In the genomic region with DNA sequence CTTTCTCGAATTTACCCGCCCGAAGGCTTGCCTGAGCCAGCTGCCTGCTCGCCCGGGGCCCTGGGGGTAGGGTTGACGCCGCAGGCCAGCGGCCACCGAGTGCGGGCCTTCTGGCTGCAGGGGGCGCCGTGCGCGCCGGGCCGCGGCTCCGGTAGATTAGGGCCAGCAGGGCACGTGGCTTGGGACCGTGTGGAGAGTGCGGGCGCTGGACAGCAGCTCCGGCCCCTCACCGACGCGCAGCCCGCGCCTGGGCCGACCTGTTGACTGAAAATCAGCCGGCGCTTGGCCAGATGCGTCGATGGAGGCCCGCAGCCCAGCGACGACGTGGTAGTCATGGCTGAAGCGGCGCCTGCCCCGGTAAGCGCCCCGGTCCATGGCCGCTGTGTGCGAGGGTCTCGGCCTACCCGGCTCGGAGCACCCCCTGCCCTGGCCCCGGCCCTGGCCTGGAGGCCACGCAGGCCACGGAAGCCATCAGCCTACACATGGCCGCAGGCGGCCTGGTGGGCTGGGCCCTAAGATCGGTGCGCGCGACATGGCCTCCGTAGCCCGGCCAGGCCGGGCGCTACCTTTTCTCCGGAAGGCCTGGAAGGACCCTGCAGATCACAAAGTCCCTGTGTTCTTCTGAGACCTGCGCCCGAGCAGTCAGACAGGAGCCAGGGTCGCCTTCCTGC, we compare ENCODE assay signal across 7 mouse cellular contexts. TPM values are rescaled to one million over a fixed set of nuclear protein-coding genes. Genes with fewer than 3 reads are reported as not detected.
A peak's percentile ranks its signal among the peaks of the same experiment; 100 is the strongest.
DNase-seq lines count a peak whose midpoint lies in the region; ATAC-seq and TF ChIP-seq lines count a peak whose summit lies in the region.

No protein-coding gene starts in this region.

- WGBS in bone marrow, adult 2 months, result 21% methylated on average over 64 of the region's 64 CpGs
- 9% methylated on average over 56 of the region's 64 CpGs for WGBS in embryonic facial prominence, embryonic 12.5 days
- 14% methylated on average over 64 of the region's 64 CpGs for WGBS in heart, adult 2 months
- WGBS in liver, adult 2 months, result 15% methylated on average over 64 of the region's 64 CpGs
- WGBS in midbrain, postnatal 0 days, result 11% methylated on average over 62 of the region's 64 CpGs

- peak; percentile 78 for DNase-seq in heart, adult 2 months
- peak; percentile 74 for DNase-seq in kidney, adult 18-20 months
- DNase-seq in liver, adult 2 months (ENCODE audit: extremely low read depth, low read depth, low spot score), result peak; percentile 24
- DNase-seq in midbrain, postnatal 0 days (ENCODE audit: low spot score), result peak; percentile 45
- DNase-seq in spleen, postnatal 36 days (ENCODE audit: low spot score in 2 of 2), result peak; percentile 65

- TF ChIP-seq CTCF in bone marrow, adult 2 months (IDR thresholded peaks at IDR 0.05; ENCODE audit: control insufficient read depth, insufficient read depth, low read length), result peak; percentile 51
- peak; percentile 71 for TF ChIP-seq CTCF in heart, adult 2 months (IDR thresholded peaks at IDR 0.05)
- TF ChIP-seq CTCF in liver, adult 2 months (IDR thresholded peaks at IDR 0.05; ENCODE audit: low read depth, low read length), result peak; percentile 66
- TF ChIP-seq CTCF in midbrain, postnatal 0 days (IDR thresholded peaks at IDR 0.05), result peak; percentile 52

- peaks cover 19% of the 10 kb centered on the region for H3K36me3 ChIP-seq in embryonic facial prominence, embryonic 12.5 days
- H3K36me3 ChIP-seq in heart, adult 2 months (ENCODE audit: control insufficient read depth, insufficient read depth, low read length), result no peaks in the 10 kb centered on the region
- no peaks in the 10 kb centered on the region for H3K36me3 ChIP-seq in liver, adult 2 months (ENCODE audit: control insufficient read depth, insufficient read depth, low read length)
- no peaks in the 10 kb centered on the region for H3K36me3 ChIP-seq in midbrain, postnatal 0 days (ENCODE audit: insufficient read depth, low read length)

- peak; percentile 70; the same call in 1 of the 2 replicates for ATAC-seq in embryonic facial prominence, embryonic 12.5 days (ENCODE audit: insufficient number of reproducible peaks, insufficient read depth, low FRiP score, low TSS enrichment)
- ATAC-seq in midbrain, postnatal 0 days (ENCODE audit: low FRiP score), result peak; percentile 81

- intact Hi-C loops in heart, adult 2 months (cut with DNase I), result no loop called here

- no peaks in the 10 kb centered on the region for H3K27me3 ChIP-seq in embryonic facial prominence, embryonic 12.5 days
- no peaks in the 10 kb centered on the region; the same call in 1 of the 2 replicates for H3K27me3 ChIP-seq in heart, adult 2 months (ENCODE audit: control insufficient read depth, insufficient read depth, low read length)
- no peaks in the 10 kb centered on the region for H3K27me3 ChIP-seq in liver, adult 2 months (ENCODE audit: control insufficient read depth, insufficient read depth, low read length)
- no peaks in the 10 kb centered on the region for H3K27me3 ChIP-seq in midbrain, postnatal 0 days (ENCODE audit: insufficient read depth, low read length)

- TF ChIP-seq POLR2A in bone marrow, adult 2 months (IDR thresholded peaks at IDR 0.05; ENCODE audit: borderline replicate concordance, control insufficient read depth, low read depth, low read length), result no peak
- no peak for TF ChIP-seq POLR2A in heart, adult 2 months (IDR thresholded peaks at IDR 0.05; ENCODE audit: insufficient read depth, low read depth, low read length)
- TF ChIP-seq POLR2A in liver, adult 2 months (IDR thresholded peaks at IDR 0.05; ENCODE audit: extremely low read depth, insufficient read depth, low read length), result no peak

- peak overlapping the region; percentile 74 for H3K9ac ChIP-seq in embryonic facial prominence, embryonic 12.5 days
- H3K9ac ChIP-seq in heart, adult 2 months (ENCODE audit: low read depth, low read length), result peak overlapping the region; percentile 72
- peak overlapping the region; percentile 73 for H3K9ac ChIP-seq in liver, adult 2 months (ENCODE audit: low read depth, low read length)
- H3K9ac ChIP-seq in midbrain, postnatal 0 days (replicated peaks; ENCODE audit: low read length, poor library complexity, severe bottlenecking), result peak overlapping the region; percentile 64

- peak overlapping the region; percentile 42 for H3K4me3 ChIP-seq in bone marrow, adult 2 months (replicated peaks; ENCODE audit: control insufficient read depth, low read depth, low read length)
- peak overlapping the region; percentile 45 for H3K4me3 ChIP-seq in embryonic facial prominence, embryonic 12.5 days
- H3K4me3 ChIP-seq in heart, adult 2 months, result peak overlapping the region; percentile 48
- peak overlapping the region; percentile 55 for H3K4me3 ChIP-seq in liver, adult 2 months (ENCODE audit: insufficient read depth, low read depth, low read length)
- H3K4me3 ChIP-seq in midbrain, postnatal 0 days (ENCODE audit: low read depth, low read length), result peak overlapping the region; percentile 35

- TF ChIP-seq EP300 in heart, adult 2 months (IDR thresholded peaks at IDR 0.05; ENCODE audit: insufficient read depth, low read depth, low read length), result no peak

- H3K9me3 ChIP-seq in embryonic facial prominence, embryonic 12.5 days, result no peaks in the 10 kb centered on the region
- no peaks in the 10 kb centered on the region for H3K9me3 ChIP-seq in midbrain, postnatal 0 days (ENCODE audit: low read length)

- peak overlapping the region; percentile 76 for H3K4me2 ChIP-seq in embryonic facial prominence, embryonic 12.5 days (replicated peaks)
- H3K4me2 ChIP-seq in midbrain, postnatal 0 days (ENCODE audit: low read depth, low read length, poor library complexity, severe bottlenecking), result peak overlapping the region; percentile 60

- H3K27ac ChIP-seq in bone marrow, adult 2 months (ENCODE audit: control insufficient read depth, insufficient read depth, low read depth, low read length, poor library complexity), result peak overlapping the region; percentile 30; the same call in 1 of the 2 replicates
- peak overlapping the region; percentile 55 for H3K27ac ChIP-seq in embryonic facial prominence, embryonic 12.5 days
- H3K27ac ChIP-seq in heart, adult 2 months, result no peak overlapping the region
- no peak overlapping the region for H3K27ac ChIP-seq in liver, adult 2 months (replicated peaks; ENCODE audit: insufficient read depth, low read depth, low read length)
- peak overlapping the region; percentile 18; the same call in 1 of the 2 replicates for H3K27ac ChIP-seq in midbrain, postnatal 0 days (ENCODE audit: low read depth, low read length)

- H3K4me1 ChIP-seq in bone marrow, adult 2 months (ENCODE audit: control insufficient read depth, insufficient read depth, low read length), result no peaks in the 10 kb centered on the region
- H3K4me1 ChIP-seq in embryonic facial prominence, embryonic 12.5 days, result peaks cover 10% of the 10 kb centered on the region; the same call in 1 of the 2 replicates
- H3K4me1 ChIP-seq in heart, adult 2 months (ENCODE audit: control insufficient read depth, insufficient read depth, low read length), result no peaks in the 10 kb centered on the region; the same call in 1 of the 2 replicates
- no peaks in the 10 kb centered on the region for H3K4me1 ChIP-seq in liver, adult 2 months (ENCODE audit: control insufficient read depth, insufficient read depth, low read length)
- 0 out of 2 replicates have a peak, but pooled peaks cover 3% of the 10 kb centered on the region for H3K4me1 ChIP-seq in midbrain, postnatal 0 days (ENCODE audit: insufficient read depth, low read length)

- H3K79me2 ChIP-seq in heart, adult 2 months (replicated peaks; ENCODE audit: control insufficient read depth, insufficient read depth, low read length), result no peaks in the 10 kb centered on the region
- no peaks in the 10 kb centered on the region for H3K79me2 ChIP-seq in liver, adult 2 months (ENCODE audit: control insufficient read depth, insufficient read depth, low read length)

RNA-seq across cellular contexts. Expression of a gene that starts 10.0 kb away (rescaled TPM):
- polyA plus RNA-seq in bone marrow, adult 2 months (2011; ENCODE audit: insufficient read depth, insufficient read length, low replicate concordance, missing spikeins), result 9.5 and 13.0 TPM in 2 replicates
- polyA plus RNA-seq in embryonic facial prominence, embryonic 12.5 days (2016; fragmentation: Nextera tagmentation; extraction: Ambion mirVana), result 14.7 and 15.3 TPM in 2 replicates
- 1 to 10 TPM; 1.1 to 1.7 TPM for total RNA-seq in heart, adult 2 months (2021)
- polyA plus RNA-seq in heart, adult 2 months (2012; rRNA removed), result 2.6 and 3.3 TPM in 2 replicates
- 2.7 and 3.2 TPM in 2 replicates for total RNA-seq in liver, adult 2 months (2014; rRNA removed)
- 3.4 and 4.7 TPM in 2 replicates for polyA plus RNA-seq in liver, adult 2 months (2012; rRNA removed)
- total RNA-seq in midbrain, postnatal 0 days (2014; rRNA removed), result 34.8 and 37.7 TPM in 2 replicates
- polyA plus RNA-seq in midbrain, postnatal 0 days (2015; fragmentation: Nextera tagmentation; extraction: Ambion mirVana), result 26.1 and 27.0 TPM in 2 replicates

RNA-seq across cellular contexts. Expression of a gene that starts 22.9 kb away (rescaled TPM):
- polyA plus RNA-seq in bone marrow, adult 2 months (2011; ENCODE audit: insufficient read depth, insufficient read length, low replicate concordance, missing spikeins), result 9.0 and 12.3 TPM in 2 replicates
- polyA plus RNA-seq in embryonic facial prominence, embryonic 12.5 days (2016; fragmentation: Nextera tagmentation; extraction: Ambion mirVana), result 21.8 and 22.0 TPM in 2 replicates
- total RNA-seq in heart, adult 2 months (2021), result 1 to 10 TPM; 8.0 to 8.8 TPM
- 4.3 and 6.2 TPM in 2 replicates for polyA plus RNA-seq in heart, adult 2 months (2012; rRNA removed)
- total RNA-seq in liver, adult 2 months (2014; rRNA removed), result 3.3 and 4.2 TPM in 2 replicates
- 4.9 and 5.0 TPM in 2 replicates for polyA plus RNA-seq in liver, adult 2 months (2012; rRNA removed)
- total RNA-seq in midbrain, postnatal 0 days (2014; rRNA removed), result 13.4 and 15.9 TPM in 2 replicates
- 19.0 and 21.8 TPM in 2 replicates for polyA plus RNA-seq in midbrain, postnatal 0 days (2015; fragmentation: Nextera tagmentation; extraction: Ambion mirVana)

Comparison
In these comparisons a context has a peak if more than half of its experiments do, and no peak if none do; other contexts are left out.
1. H3K27ac ChIP-seq: peak in bone marrow, adult 2 months (single experiment), embryonic facial prominence, embryonic 12.5 days (single experiment) and midbrain, postnatal 0 days (single experiment); none in heart, adult 2 months (single experiment) and liver, adult 2 months (single experiment).
2. DNase-seq: peak in every context shown above with its lines; median percentile 78 in heart, adult 2 months; 74 in kidney, adult 18-20 months; 65 in spleen, postnatal 36 days; 45 in midbrain, postnatal 0 days; 24 in liver, adult 2 months.
3. Peak in every context shown above with its lines, with median percentiles within 50 percentile points of each other: H3K4me3 ChIP-seq, CTCF ChIP-seq and H3K9ac ChIP-seq.